Mouse (Mus musculus): ENCODE results near the gene 4930556J24Rik. TPM values are rescaled to one million over a fixed set of nuclear protein-coding genes. Genes with fewer than 3 reads are reported as not detected.
"Not testable (repeated sequence)": the region's sequence is repeated elsewhere in the genome, so short reads cannot be mapped to it uniquely, and the experiment has no call there.

Gene 4930556J24Rik
- total RNA-seq, 1 experiment from 2014 or later, result not detected

DNA sequence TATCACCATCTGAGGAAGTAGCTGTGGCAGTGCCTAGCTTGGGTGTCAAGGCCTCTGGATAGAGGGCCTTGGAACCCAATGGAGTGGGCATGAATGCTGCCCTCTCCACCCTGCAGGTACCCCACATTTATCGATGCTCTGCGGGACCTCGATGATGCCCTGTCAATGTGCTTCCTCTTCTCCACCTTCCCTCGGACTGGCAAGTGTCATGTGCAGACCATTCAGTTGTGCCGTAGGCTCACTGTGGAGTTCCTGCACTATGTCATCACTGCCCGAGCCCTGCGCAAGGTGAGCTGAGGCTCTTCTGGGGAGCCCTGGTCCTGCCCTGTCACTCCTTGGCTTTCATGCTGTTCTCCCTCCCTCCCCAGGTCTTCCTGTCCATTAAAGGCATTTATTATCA is 3.5 kb downstream of the 4930556J24Rik start:
- DNase-seq, result no peak

DNA sequence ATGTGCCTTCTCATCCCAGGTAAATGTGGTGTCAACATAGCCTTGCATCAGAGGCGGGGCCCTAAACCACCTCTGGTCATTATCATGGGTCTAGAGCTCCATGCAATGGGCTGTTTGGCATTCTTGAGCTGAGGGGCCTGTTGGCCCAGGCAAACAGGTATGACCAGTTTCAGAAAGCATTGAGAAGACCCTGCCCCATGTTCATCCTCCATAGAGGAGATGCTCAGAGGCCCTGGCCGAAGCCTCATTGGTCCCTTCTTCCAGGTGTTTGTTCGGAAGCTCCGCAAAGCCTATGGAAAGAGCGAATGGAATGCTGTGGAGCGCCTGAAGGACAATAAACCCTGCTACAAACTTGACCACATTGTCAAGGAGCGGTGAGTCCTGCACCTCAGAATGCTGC is 6.2 kb downstream of the 4930556J24Rik start:
- no peak for DNase-seq

DNA sequence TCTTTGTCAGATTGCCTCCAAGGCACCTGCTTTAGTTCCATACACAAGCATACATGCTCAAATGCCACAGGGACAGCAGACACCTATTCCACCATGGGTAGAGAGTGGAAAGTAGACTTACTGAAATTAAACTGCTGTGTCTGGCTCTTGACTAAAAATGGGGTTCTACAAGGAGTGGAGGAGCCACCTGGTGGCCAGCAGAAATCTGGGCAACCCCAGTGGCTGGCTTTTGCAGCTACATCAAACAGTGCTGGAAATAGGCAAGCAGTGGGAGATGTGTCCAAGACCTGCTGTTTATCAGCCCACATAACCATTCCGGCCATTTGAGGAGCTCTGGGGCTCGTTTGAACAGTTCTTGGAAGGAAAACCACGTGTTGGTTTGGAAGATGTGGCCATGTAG is 6.7 kb downstream of the 4930556J24Rik start:
- DNase-seq, result no peak

DNA sequence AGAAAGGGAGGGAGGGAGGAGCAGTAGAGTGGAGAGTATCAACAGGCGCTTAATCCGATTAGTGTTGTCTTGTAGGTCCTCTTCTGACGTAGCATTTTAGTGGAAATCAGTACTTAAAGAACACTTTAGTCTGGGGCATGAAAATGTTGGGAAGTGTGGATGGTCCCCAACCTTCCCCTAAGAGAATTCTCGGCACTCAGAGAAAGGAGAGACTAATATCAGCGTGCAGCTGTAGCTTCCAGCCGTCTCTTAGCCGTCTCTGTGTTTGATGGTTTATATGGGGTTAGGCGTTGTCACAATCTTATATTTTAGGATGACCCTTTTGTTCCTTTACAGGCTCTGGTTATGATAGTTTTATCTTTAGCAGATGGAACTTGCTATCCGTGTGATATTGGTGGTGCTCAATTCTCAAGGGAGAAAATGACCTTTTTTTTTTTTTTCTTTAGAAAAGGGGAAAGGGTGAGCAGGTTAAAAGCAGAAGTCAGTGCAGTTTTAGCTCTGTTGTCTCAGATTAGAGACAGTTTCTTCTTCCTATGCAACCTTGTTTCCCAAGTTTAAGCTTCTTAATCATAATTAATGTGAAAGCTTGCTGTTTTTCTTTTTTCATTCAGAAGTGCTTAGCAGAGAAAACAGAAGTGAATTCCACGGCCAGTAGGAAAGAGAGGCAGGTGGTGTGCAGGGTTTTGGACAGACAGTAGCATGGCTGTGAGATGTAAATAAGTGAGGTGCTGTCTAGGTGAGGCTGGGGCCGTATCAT is 12.0 kb downstream of the 4930556J24Rik start:
- no peak for DNase-seq

DNA sequence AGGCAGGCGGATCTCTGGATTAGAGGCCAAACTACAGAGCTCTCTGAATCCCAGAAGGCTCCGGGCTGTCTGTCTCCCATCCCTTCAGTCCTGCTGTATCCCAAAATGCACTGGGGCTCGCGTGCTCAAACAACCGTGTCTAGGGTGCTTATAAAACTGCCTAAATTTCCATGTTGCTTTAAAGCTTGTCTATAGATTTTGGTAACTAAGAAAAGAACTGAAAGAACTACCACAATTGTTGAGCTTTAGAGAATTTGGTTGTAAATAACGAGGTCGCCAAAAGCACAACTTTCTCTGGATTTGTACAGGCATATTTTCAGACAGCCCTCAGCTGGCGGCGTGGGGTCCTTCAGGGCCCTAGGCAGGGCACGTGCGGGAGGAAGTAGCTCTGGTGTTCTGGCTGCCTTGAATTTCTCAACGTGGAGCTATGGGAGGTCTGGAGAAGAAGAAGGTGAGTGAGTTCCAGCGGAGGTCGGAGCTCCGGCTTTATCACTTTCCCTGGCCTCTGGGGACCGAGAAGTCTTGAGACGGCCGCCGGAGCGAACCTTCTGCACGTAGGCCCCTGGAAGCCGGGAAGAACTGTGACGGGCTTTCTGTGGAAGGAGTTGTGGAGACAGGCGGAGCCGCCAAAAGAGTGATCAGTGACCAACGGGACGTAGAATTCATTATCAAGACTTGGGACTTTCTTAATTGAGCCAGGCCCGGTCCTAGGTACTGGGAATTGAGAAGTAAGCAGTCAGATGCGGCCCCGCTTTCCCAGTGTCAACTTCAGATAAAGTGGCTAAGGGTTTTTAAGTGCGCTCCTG is 12.8 kb downstream of the 4930556J24Rik start, which contains the start of gene Pes1:
Gene Pes1 (plus strand): TSS at position 366 of the 806 bp plus-strand sequence.
- DNase-seq, result peak; percentile 87

DNA sequence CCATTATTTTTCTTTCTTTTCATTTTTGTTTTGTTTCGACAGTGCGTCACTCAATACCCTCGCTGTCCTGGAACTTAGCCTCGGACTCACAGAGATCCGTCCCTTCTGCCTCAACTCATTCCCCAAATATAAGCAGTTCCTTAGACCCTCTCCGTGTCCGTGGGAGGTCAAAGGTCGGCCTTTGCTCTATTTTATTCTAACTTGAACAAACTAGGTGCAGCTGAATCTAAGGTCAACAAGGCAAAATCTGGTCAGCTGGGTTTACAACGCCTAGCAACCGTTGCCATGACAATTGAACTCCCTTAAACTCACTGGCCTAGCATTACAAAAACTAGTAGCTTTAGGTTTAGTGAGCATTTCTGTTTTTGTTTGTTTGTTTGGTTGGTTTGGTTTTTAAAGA is 13.4 kb downstream of the 4930556J24Rik start:
- peak; percentile 43 for DNase-seq

DNA sequence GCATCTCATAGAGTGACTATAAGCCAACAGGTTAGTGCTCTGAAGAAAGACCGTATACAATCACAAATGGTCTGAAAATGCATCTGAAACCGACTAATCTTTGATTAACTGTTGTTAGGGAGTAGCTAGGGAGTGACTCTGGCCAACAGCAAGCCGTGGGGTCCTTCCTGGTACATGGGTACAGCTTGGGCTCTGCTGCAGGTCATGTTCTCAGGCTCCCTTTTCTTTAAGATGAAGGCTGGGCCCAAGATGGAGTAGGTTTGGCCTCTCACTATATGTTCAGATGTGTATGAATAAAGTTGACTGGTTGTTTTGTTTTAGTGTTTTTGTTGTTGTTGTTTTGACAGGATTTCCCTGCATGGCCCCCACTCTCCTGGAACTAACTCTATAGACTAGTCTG is 14.8 kb downstream of the 4930556J24Rik start:
- DNase-seq, result no peak

DNA sequence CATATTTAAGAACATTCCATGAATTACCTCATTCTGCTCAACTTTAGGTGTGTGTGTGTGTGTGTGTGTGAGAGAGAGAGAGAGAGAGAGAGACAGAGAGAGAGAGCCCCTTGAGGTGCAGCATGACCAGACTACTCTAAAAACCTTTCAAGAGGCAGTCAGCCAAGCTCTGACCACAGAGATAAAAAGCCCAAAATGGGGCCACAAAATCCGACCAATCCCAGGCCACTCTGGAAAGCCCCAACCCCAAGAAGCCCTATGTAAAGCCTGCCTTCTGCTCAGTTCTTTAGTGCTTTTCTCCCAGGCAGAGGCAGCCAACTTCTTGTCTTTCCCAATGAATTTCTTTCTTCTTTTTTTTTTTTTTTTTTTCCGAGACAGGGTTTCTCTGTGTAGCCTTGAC is 15.7 kb downstream of the 4930556J24Rik start:
- DNase-seq, result no peak

DNA sequence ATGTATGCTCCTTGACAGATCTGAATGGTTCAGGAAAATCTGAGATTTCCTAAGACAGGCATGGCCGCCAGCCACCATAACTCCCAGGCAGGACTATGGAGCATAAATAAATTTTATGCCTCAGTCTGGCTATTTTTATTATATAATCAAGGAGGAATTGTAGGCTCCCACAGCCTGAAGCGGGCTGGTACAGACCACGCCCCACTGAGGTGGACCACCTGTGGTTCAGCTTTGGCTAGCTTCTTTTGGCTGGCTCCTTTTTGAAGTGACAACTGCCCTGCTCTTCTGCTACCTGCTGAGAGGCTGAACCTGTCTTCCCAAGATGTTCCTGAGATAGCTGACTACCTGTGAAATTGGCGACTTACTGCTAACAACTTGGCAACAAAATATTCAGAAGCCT is 21.2 kb downstream of the 4930556J24Rik start:
- not testable (repeated sequence) for DNase-seq

DNA sequence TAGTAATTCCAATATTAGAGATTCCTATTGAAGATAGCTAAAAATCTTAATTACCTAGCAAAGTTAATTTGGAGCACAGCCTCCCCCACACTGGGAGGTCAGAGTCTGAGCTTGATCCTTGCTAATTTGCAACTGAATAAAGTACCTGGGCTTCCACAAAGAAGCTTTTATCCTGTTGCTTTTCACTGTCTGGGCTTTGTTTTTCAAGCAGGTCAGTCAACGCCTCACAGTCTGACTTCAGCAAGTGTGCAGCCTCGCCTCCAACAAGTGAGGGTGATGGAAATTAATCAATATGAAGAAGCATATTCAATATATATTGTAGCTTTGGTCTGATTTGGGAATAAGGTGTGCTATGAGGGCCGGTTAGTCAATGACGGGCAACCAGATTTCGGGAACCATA is 21.7 kb downstream of the 4930556J24Rik start:
- not testable (repeated sequence) for DNase-seq

DNA sequence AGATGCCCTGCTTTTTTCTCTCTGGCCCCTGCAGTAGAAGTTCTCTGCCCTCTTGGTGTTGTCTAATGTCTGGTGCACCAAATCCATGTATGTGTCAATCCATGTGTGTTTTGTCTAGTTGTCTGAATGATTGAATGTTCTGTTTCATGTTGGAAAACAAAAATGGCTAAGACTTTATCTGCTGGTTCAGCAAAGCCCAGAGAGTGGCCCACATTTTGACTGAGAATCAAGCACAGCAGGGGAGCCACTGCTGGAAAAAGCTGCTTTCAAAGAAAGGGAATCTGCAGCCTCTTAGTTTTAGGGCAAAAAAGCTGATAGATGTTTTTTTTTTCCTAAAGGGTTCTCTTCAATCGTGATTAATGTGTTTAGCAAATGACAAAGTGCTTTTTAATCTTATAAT is 30.2 kb downstream of the 4930556J24Rik start:
- no peak for DNase-seq

DNA sequence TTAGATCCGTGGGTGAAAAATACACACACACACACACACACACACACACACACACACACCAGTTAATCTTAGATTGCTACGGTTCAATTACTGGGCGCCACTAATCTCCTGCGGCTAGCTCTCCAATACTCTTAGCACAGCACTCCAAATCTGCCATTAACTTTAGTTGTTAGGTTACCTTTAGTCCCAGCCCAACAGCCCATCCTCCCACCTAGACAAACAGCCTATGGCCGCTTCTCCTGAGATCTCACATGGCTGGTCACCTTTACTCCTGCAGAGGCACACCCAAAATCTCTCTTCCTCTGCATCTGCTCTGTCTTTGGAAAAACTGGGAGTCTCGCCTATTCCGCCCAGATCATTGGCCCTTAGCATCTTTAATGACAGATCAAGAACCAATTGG is 35.2 kb downstream of the 4930556J24Rik start:
- DNase-seq, result no peak

DNA sequence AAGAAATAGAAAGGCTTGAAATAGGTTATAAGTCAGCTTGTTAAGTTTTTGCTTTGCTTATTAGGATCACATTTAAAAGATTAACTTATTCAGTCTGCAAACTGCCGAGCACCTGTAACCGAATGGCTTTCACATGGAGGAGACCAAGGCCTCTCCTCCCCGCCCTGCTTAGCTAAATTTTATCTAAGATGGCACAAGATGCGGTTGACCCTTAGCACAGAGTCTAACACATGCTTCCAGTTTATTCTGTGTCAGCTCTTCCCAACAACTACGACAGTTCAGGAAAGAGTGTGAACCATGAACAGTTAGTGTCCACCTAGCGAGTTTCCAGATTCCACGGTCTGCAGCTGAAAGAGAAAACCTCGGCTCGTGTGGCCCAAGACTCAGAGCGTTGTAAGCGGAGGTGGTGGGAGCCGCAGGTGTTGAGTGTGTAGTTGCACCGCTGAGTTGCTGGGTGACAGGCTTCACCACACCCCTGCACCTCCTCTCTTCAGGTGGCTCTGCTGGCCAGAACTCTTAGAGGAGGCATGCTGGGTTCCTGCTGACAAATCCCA is 39.2 kb downstream of the 4930556J24Rik start:
- DNase-seq, result no peak

DNA sequence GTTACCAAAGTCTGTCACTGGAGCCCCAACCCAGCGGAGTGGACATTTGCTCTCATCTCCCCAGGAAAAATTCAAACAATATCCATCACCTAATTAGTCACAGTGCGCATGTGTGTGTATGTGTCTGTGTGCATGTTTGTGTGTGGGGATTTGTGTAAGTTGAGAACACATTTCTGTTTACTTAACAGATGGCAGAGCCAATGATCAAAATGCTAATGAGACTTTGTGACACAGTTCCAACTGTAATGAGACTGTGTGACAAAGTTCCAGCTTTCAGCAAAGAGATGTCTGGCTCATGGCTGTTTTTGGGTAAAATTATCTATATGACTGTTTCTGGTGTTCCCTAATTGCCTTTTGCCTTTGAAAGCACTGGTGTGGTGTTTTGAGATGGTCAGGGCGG is 40.3 kb downstream of the 4930556J24Rik start:
- no peak for DNase-seq

DNA sequence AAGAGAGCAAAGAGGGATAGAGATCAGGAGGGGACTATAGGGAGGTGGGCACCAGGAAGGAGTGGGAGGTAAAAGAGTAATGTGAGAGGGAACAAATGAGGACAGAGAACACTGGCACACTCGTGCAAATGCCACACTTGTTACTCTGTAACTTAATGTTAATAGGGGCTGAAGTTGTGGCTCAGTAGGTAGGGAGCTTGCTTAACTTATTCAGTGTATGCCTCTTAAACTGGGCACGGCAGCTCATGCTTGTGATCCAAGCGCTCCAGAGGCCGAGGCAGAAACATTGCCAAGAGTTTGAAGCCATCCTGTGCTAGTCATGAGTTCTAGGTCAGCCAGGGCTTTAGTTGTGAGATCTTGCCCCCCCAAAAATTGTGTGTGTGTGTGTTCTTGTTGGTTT is 41.4 kb downstream of the 4930556J24Rik start:
- DNase-seq, result no peak

DNA sequence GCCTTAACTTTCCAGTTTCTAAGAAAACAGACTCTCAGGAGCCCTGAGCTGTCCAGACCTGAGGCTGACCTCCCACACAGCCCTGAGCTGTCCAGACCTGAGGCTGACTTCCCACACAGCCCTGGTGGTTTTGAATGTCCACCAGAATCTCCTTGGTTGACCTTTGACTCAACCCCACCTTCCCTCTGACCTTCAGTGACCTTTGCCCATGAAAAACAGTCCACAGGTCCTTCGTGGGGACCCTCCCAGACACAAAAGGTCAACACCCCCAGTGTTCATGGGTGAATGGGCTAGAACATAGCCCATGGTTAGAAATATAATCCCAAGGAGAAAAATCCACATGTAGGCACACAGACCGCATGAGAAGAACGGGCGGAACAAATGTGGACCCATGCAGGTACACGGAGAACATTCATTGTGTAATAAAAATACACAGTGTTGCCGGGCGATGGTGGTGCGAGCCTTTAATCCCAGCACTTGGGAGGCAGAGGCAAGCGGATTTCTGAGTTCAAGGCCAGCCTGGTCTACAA is 42.8 kb downstream of the 4930556J24Rik start:
- no peak for DNase-seq

DNA sequence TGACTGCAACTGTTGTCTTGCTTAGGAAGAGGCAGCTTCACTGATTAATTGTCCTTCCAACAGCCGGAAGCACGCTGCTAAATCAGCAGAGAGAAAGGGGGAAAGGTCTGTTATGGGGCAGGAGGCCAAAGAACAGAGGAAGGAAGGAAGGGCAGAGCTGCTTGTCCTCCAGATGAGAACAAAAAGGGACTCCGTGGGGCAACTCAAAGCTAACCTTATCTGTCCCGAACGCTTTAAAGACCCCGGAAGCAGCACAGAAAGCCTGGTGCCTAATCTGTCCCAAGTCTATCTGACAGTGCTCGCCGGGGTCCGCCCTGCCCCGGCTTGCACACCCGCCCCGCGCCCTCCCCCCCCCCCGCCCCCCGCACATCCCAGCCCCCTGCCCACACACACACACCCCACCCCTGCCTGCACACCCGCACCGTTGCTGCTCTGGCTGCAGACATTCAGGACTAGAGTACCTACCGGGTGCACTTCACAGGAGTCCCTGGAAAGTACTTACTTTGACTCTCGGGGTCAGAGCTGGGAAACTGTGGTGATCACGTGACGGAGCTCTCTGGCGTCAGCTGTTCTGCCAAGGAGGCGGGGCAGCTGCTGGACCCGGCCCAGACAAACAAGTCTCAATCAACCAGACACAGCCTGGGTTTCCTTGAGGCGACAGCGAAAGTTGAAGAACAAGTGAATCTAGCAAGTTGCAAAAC is 44.9 kb downstream of the 4930556J24Rik start, which contains the start of gene Tcn2:
Gene Tcn2 (minus strand): TSS at position 649 of the 701 bp plus-strand sequence.
- peak; percentile 94 for DNase-seq

DNA sequence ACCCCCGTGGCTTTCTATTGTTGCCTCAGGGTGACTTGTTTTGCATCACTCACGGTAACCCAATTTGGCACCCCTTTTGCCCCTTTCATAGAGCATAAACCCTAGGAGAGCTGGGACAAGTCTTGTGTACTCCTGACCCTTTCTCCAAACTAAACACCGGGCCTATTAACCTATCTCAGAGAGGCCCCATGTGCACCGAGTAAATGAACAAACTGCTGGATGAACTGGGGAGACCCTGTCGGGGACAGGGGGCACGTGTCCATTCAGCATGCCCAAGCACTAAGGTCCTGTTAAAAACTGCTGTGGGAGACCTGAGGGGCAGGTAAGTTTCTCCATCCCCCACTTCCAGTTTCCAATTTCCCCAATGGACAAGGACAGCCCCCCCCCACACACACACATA is 45.6 kb downstream of the 4930556J24Rik start:
- DNase-seq, result no peak

DNA sequence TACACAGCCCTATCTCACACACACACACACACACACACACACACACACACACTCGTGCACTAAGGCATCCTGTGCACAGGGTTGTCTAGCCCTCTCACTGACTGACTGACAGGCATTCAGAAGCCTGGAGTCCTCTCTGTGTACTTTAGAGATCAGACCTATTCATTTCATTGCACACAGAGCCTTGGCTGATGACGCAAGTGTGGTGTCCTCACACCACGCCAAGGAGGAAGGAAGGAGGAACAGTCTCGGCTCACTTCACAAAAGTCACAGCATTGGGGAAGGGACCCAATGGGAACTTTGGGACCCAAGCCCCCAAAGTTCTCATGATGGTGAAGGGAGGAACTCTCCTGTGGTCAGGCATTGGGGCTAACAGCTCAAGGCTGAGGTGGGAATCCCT is 46.6 kb downstream of the 4930556J24Rik start:
- no peak for DNase-seq

DNA sequence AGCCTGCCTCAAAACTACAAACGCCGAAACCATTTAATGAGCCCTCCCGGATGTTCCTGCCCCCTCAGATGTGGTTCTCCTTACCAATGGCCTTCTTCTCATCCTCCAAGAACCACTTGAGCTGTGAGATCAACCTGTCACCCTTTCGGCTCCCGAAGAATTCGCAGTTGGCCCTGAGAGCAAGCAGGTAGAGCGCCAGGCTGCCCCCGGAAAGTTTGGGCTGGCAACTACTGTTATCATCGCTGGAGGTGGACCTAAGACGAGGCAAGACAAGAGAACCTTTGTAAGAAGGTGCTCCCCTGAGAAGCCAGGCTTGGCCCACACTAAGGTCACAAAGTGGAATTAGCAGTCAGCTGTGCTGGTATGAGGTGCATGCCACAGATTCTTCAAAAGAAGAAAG is 50.7 kb downstream of the 4930556J24Rik start:
- DNase-seq, result no peak

DNA sequence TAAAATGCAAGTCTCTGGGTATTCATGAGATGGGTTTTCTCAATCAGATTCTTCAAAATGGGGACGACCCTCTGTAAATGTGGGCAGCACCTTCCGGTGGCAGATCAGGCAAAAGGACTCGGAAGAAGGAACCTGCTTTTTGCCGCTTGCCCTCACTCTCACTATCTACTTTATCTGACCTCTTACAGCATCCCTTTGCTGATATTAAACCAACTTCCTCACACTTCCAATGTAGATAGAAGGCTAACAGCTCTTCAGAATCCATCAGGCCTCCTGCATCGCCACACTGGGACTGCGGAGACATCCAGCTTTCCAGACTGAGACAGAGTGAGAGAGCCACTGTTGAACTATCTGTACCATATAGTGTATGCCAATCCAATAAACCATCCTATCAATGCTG is 53.8 kb downstream of the 4930556J24Rik start:
- DNase-seq, result no peak

DNA sequence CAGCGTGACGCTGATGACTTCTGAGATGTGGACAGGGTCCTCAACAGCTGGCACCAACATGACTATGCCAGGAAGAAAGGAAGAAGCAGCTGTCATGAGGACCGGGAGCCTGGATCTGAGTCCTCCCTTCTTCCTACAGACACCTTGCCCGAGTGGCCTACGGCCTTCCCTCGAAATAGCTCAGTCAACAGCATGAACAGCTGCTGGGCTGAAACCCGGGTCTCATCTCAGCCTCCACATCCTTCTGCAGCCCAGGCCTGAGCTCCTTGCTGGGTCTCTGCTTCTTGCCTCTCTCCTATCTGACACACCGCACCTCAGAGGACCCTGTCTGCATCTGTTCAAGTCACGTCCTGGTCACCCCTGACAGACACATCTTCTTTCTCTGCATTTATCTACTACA is 54.5 kb downstream of the 4930556J24Rik start:
- no peak for DNase-seq
